Mouse (Mus musculus) gastrocnemius, adult 2 months (tissue): Measurements from ENCODE around the gene Gtf3c4. TPM values are rescaled to one million over a fixed set of nuclear protein-coding genes. Genes with fewer than 3 reads are reported as not detected.

Experiments
- DNase-seq: peaks from one replicate; pipeline ENCODE4 v3.0.0; 2022
- H3K27ac ChIP-seq: fragments of 200-600 bp; 2 replicates; pipeline ENCODE4 v1.8.1; 2022; ENCODE audit warnings: mild to moderate bottlenecking
- H3K4me3 ChIP-seq: fragments of 200-600 bp; 2 replicates; pipeline ENCODE4 v1.8.1; 2022; ENCODE audit warnings: mild to moderate bottlenecking, moderate library complexity
- CTCF ChIP-seq: fragments of 200-600 bp; IDR thresholded peaks from 2 replicates; pipeline ENCODE4 v1.8.1; 2022; ENCODE audit warnings: antibody characterized with exemption, mild to moderate bottlenecking, moderate library complexity
- intact Hi-C: fragments of 180-260 bp; cut with DNase I; formaldehyde crosslinking; loops from one replicate; pipeline ENCODE4 v1.15.1; 2025
- long read RNA-seq, 2 experiments: library from polyadenylated mRNA; stranded (forward); transcript quantifications; one replicate each; pipeline ENCODE4 v2.0.0; 2021
- total RNA-seq, 2 experiments: library from RNA; stranded (reverse); gene quantifications; 2 replicates each; pipeline ENCODE4 v1.2.3; 2021

Gene Gtf3c4
- total RNA-seq: 10 to 100 TPM; 13.4 to 13.5 TPM
- long read RNA-seq, experiment 1, full-length matches to known transcripts: 27 of 35 reads
- long read RNA-seq, experiment 1, partial matches to known transcripts: 3 of 35 reads
- long read RNA-seq, experiment 1, other reads (novel, unspliced or antisense): 5 of 35 reads
- long read RNA-seq, experiment 2, full-length matches to known transcripts: 10 of 17 reads
- long read RNA-seq, experiment 2, partial matches to known transcripts: 3 of 17 reads
- long read RNA-seq, experiment 2, other reads (novel, unspliced or antisense): 4 of 17 reads

GRCm38 (mm10) chr2:28840222-28840951 lies at the start of gene Gtf3c4, which contains the start of gene Ddx31:
Gene Gtf3c4, minus strand, starts transcription at chr2:28840360.
Gene Ddx31, plus strand, starts transcription at chr2:28840406.
- TF ChIP-seq CTCF: no peak
- Histone ChIP-seq H3K4me3 (peak within 1 kb of the TSS; percentile 96), H3K27ac (peak within 1 kb of the TSS; percentile 97)
- intact Hi-C loops: loop anchor here (10.0 kb wide), 1 partner anchor 214 kb away; the partner anchor contains the start of gene Cfap77
- DNase-seq: peak; percentile 97

GRCm38 (mm10) chr2:28884914-28885313 lies 44.8 kb upstream of the Gtf3c4 start:
- no peak overlapping the region for H3K27ac ChIP-seq

GRCm38 (mm10) chr2:28882826-28883485 lies 42.8 kb upstream of the Gtf3c4 start:
- intact Hi-C loops: no loop called here
- H3K4me3 ChIP-seq: no peak overlapping the region
- no peak for TF ChIP-seq CTCF
- H3K27ac ChIP-seq: no peak overlapping the region
- peak; percentile 44 for DNase-seq

More at GRCm38 (mm10) chr2:28884914-28885313, 44.8 kb upstream of the Gtf3c4 start:
- TF ChIP-seq CTCF: no peak
- no peak overlapping the region for H3K4me3 ChIP-seq
- intact Hi-C loops: no loop called here
- no peak for DNase-seq

- Histone ChIP-seq H3K27ac (no peak overlapping the region), H3K4me3 (no peak overlapping the region)
- DNase-seq: no peak
- no peak for TF ChIP-seq CTCF
- intact Hi-C loops: no loop called here
Observed at GRCm38 (mm10) chr2:28882047-28882446, 41.9 kb upstream of the Gtf3c4 start.

- DNase-seq: no peak
- no peak for TF ChIP-seq CTCF
- H3K4me3 ChIP-seq: no peak overlapping the region
- H3K27ac ChIP-seq: no peak overlapping the region
- intact Hi-C loops: no loop called here
Observed at GRCm38 (mm10) chr2:28881275-28881674, 41.1 kb upstream of the Gtf3c4 start.

- intact Hi-C loops: no loop called here
- H3K27ac ChIP-seq: no peak overlapping the region
- no peak for TF ChIP-seq CTCF
- no peak overlapping the region for H3K4me3 ChIP-seq
- DNase-seq: no peak
Observed at GRCm38 (mm10) chr2:28875554-28875953, 35.4 kb upstream of the Gtf3c4 start.

- DNase-seq: no peak
- intact Hi-C loops: no loop called here
- H3K4me3 ChIP-seq: no peak overlapping the region
- no peak overlapping the region for H3K27ac ChIP-seq
- no peak for TF ChIP-seq CTCF
Observed at GRCm38 (mm10) chr2:28867495-28867894, 27.3 kb upstream of the Gtf3c4 start.

- no peak overlapping the region for H3K4me3 ChIP-seq
- H3K27ac ChIP-seq: no peak overlapping the region
- no peak for DNase-seq
- TF ChIP-seq CTCF: 0 out of 2 replicates have a peak, but pooled peaks have one; percentile 3
- intact Hi-C loops: no loop called here
Observed at GRCm38 (mm10) chr2:28863857-28864256, 23.7 kb upstream of the Gtf3c4 start.

- no peak for DNase-seq
- TF ChIP-seq CTCF: no peak
- H3K27ac ChIP-seq: no peak overlapping the region
- H3K4me3 ChIP-seq: no peak overlapping the region
- intact Hi-C loops: no loop called here
Observed at GRCm38 (mm10) chr2:28860678-28861423, 20.7 kb upstream of the Gtf3c4 start.

- no peak for DNase-seq
- Histone ChIP-seq H3K4me3 (no peak overlapping the region), H3K27ac (no peak overlapping the region)
- intact Hi-C loops: no loop called here
- TF ChIP-seq CTCF: no peak
Observed at GRCm38 (mm10) chr2:28859303-28859702, 19.1 kb upstream of the Gtf3c4 start.

GRCm38 (mm10) chr2:28855773-28856172 lies 15.6 kb upstream of the Gtf3c4 start:
- TF ChIP-seq CTCF: peak; percentile 9; the same call in 1 of the 2 replicates
- DNase-seq: no peak
- intact Hi-C loops: no loop called here

GRCm38 (mm10) chr2:28852594-28852993 lies 12.4 kb upstream of the Gtf3c4 start:
- DNase-seq: no peak
- Histone ChIP-seq H3K27ac (no peak overlapping the region), H3K4me3 (no peak overlapping the region)
- intact Hi-C loops: no loop called here
- no peak for TF ChIP-seq CTCF

More at GRCm38 (mm10) chr2:28855773-28856172, 15.6 kb upstream of the Gtf3c4 start:
- H3K4me3 ChIP-seq: no peak overlapping the region
- no peak overlapping the region for H3K27ac ChIP-seq
